Mouse (Mus musculus) kidney, embryonic 15.5 days (tissue): ENCODE data around the gene D5Ertd579e. TPM values are rescaled to one million over a fixed set of nuclear protein-coding genes. Genes with fewer than 3 reads are reported as not detected.

Source experiments
- ATAC-seq: fragments of 200-750 bp; cut with Nextera tagmentation; replicated peaks from 2 replicates; pipeline ENCODE4 v1.8.0; 2017; ENCODE audit warnings: moderate TSS enrichment; ENCODE audit not compliant: low FRiP score
- H3K27ac ChIP-seq: fragments of 300-500 bp; sonication (generic); 2 replicates; pipeline ENCODE4 v1.5.1; 2015; ENCODE audit warnings: mild to moderate bottlenecking, inconsistent platforms
- H3K27me3 ChIP-seq: fragments of 300-500 bp; sonication (generic); 2 replicates; pipeline ENCODE4 v1.6.1; 2015; ENCODE audit warnings: inconsistent platforms
- H3K36me3 ChIP-seq: fragments of 300-500 bp; sonication (generic); 2 replicates; pipeline ENCODE4 v1.6.1; 2015; ENCODE audit warnings: inconsistent platforms
- H3K4me1 ChIP-seq: fragments of 300-500 bp; sonication (generic); 2 replicates; pipeline ENCODE4 v1.6.1; 2015; ENCODE audit warnings: inconsistent platforms
- H3K4me2 ChIP-seq: fragments of 300-500 bp; sonication (generic); 2 replicates; pipeline ENCODE4 v1.6.1; 2015; ENCODE audit warnings: moderate library complexity, mild to moderate bottlenecking, inconsistent platforms
- H3K4me3 ChIP-seq: fragments of 300-500 bp; sonication (generic); replicated peaks from 2 replicates; pipeline ENCODE4 v1.5.1; 2015; ENCODE audit warnings: mild to moderate bottlenecking, inconsistent platforms
- H3K9ac ChIP-seq: fragments of 300-500 bp; sonication (generic); 2 replicates; pipeline ENCODE4 v1.6.1; 2015; ENCODE audit warnings: mild to moderate bottlenecking, inconsistent platforms
- H3K9me3 ChIP-seq: fragments of 300-500 bp; sonication (generic); replicated peaks from 2 replicates; pipeline ENCODE4 v1.6.1; 2016; ENCODE audit warnings: inconsistent platforms
- WGBS: fragments of 180-500 bp; shearing (Covaris S2); methylation state at CpG from one replicate; pipeline ENCODE4 v1.1.7; 2015; ENCODE audit warnings: mixed read lengths; 5-methylcytosine and 5-hydroxymethylcytosine counted together
- polyA plus RNA-seq: library from polyadenylated mRNA; unstranded; fragments of >200 nt; fragmentation: Nextera tagmentation; extraction: Ambion mirVana; gene quantifications from 2 replicates; pipeline ENCODE4 v1.2.1, GENCODE M21; 2015

Gene D5Ertd579e
- polyA plus RNA-seq, 1 experiment from 2014 or later: 21.6 TPM

GRCm38 (mm10) chr5:36559106-36559505 is 136.7 kb downstream of the D5Ertd579e start:
- Histone ChIP-seq H3K27ac (peak overlapping the region; percentile 94), H3K4me2 (no peak overlapping the region), H3K4me1 (peaks cover 50% of the 10 kb centered on the region), H3K9me3 (no peaks in the 10 kb centered on the region), H3K36me3 (no peaks in the 10 kb centered on the region), H3K4me3 (no peak overlapping the region), H3K9ac (no peak overlapping the region), H3K27me3 (no peaks in the 10 kb centered on the region)
- WGBS: 79% methylated on average over 5 of the region's 5 CpGs
- ATAC-seq: no peak

- WGBS: 74% methylated on average over 2 of the region's 2 CpGs
- Histone ChIP-seq H3K4me1 (peaks cover 55% of the 10 kb centered on the region), H3K9me3 (no peaks in the 10 kb centered on the region), H3K4me3 (no peak overlapping the region), H3K9ac (no peak overlapping the region), H3K27ac (peak overlapping the region; percentile 94), H3K36me3 (no peaks in the 10 kb centered on the region), H3K27me3 (no peaks in the 10 kb centered on the region), H3K4me2 (no peak overlapping the region)
- no peak for ATAC-seq
These were observed 137.3 kb downstream of the D5Ertd579e start for GRCm38 (mm10) chr5:36558526-36558925.

DNA sequence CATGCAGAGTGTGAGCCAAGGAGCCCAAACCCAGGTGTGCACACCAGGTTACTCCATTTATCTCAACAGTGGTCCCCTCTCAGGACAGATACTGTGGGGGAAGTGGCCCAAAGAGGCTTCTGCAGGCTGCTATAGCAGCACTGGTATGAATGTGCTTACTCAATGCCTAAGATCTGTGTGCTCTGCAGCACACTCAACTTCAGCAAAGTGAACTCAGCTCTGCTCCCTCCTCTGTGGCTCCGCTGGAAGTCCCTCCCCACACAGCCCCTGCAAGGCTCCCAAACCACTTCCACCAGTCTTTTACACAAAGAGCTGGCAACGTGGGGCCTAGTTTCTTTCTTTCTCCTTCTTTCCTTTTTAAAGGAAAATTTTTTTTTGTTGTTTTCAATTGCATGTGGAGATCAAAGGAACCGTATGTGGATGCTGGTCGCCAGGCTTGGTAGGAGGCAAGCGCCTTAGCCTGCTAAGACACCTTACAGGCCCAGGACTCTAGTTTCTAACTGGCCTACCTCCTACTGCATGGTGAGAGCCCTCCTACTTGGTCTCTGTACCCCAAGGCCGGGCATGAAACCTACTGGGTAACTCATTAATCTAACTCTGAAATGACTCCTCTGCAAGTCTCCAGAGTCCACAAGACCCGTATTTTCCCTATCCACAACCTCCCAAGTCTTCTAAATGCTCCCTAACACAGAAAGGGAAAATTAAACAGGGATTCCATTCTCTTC is 138.1 kb downstream of the D5Ertd579e start:
- no peak overlapping the region for H3K4me3 ChIP-seq
- WGBS: 45% methylated on average over 7 of the region's 7 CpGs
- H3K9ac ChIP-seq: no peak overlapping the region
- H3K27ac ChIP-seq: peak overlapping the region; percentile 94
- H3K9me3 ChIP-seq: no peaks in the 10 kb centered on the region
- H3K4me1 ChIP-seq: peaks cover 60% of the 10 kb centered on the region
- no peaks in the 10 kb centered on the region for H3K36me3 ChIP-seq
- H3K4me2 ChIP-seq: no peak overlapping the region
- H3K27me3 ChIP-seq: no peaks in the 10 kb centered on the region
- ATAC-seq: peak; percentile 82

DNA sequence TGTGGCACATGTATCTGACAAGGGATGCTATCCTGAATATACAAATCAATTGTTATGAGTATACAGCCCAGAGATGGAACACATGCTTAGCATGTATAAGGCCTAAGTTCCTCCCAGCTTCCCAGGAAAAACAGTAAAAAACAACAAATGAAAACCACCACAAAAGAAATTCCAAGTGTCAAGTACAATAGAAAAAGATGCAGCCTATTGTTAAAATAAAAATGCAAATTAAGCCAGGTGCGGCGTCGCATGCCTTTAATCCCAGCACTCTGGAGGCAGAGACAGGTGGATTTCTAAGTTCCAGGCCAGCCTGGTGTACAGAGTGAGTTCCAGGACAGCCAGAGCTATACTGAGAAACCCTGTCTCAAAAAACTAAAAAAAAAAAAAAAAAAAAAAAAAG is 138.9 kb downstream of the D5Ertd579e start:
- Histone ChIP-seq H3K4me1 (peaks cover 61% of the 10 kb centered on the region), H3K4me3 (no peak overlapping the region), H3K4me2 (no peak overlapping the region), H3K27ac (peak overlapping the region; percentile 94), H3K36me3 (no peaks in the 10 kb centered on the region), H3K9me3 (no peaks in the 10 kb centered on the region), H3K9ac (no peak overlapping the region), H3K27me3 (no peaks in the 10 kb centered on the region)
- ATAC-seq: no peak
- WGBS: 81% methylated on average over 3 of the region's 3 CpGs

DNA sequence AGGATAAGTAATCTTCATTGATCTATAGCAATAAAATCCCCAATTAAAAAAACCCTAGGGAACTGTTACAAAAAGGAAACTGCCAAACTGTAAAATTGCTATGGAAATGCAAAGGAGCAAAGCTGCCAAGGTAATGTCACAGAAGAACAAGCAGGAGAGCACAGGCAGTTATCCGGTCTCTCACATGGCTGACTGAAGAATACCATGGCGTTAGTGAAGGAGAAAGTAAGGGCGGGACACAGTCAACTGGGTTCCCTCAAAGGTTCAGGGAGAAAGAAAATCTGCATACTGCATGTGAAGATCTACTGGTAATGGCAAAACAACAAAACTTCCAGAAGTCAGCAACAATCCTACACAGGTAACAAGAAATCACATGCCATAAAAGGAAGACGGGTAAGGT is 139.5 kb downstream of the D5Ertd579e start:
- WGBS: 42% methylated on average over 4 of the region's 4 CpGs
- no peak for ATAC-seq

DNA sequence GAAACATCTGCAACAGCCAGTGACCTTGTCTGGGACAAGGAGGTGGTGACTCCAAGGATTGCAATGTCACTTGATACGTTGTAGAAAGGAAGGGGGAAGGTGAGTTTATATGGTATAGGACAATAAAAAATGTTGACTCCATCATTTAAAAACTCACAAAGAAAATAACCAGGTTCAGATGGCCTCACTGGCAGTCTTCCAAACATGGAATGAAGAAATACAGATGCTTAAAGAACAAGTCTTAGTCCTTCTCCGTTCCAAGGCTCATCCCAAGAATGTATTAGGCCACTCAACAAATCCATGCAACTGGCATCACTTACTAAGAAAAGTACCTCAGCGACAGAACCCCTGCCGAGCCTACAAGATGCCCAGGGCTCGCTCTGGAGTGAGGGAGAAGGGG is 141.3 kb downstream of the D5Ertd579e start:
- H3K9ac ChIP-seq: no peak overlapping the region
- H3K27ac ChIP-seq: peak overlapping the region; percentile 37; the same call in 1 of the 2 replicates
- no peak overlapping the region for H3K4me2 ChIP-seq
- WGBS: 57% methylated on average over 5 of the region's 5 CpGs
- no peak overlapping the region for H3K4me3 ChIP-seq
- H3K27me3 ChIP-seq: no peaks in the 10 kb centered on the region
- H3K9me3 ChIP-seq: no peaks in the 10 kb centered on the region
- no peaks in the 10 kb centered on the region for H3K36me3 ChIP-seq
- ATAC-seq: no peak
- H3K4me1 ChIP-seq: peaks cover 52% of the 10 kb centered on the region

More for the DNA sequence above, 139.5 kb downstream of the D5Ertd579e start:
- no peaks in the 10 kb centered on the region for H3K27me3 ChIP-seq
- H3K36me3 ChIP-seq: no peaks in the 10 kb centered on the region
- H3K27ac ChIP-seq: peak overlapping the region; percentile 94
- no peak overlapping the region for H3K9ac ChIP-seq
- no peaks in the 10 kb centered on the region for H3K9me3 ChIP-seq
- peaks cover 61% of the 10 kb centered on the region for H3K4me1 ChIP-seq
- H3K4me2 ChIP-seq: no peak overlapping the region
- no peak overlapping the region for H3K4me3 ChIP-seq

DNA sequence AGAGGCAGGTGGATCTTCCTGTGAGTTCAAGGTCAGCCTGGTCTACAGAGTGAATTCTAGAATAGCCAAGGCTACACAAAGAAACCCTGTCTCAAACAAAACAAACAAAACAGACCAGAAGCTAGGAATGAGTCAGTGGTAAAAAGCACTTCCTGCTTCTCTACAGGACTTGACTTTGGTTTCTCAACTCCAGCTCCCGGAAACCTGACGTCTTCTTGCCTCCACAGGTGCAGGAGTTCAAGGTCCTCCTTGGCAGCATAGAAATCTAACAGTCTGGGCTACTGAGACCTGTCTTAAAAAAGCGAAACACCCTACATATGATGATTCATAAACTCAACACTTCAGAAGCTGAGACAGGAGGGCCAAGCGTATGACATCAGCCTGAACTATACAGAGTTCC is 141.9 kb downstream of the D5Ertd579e start:
- Histone ChIP-seq H3K4me2 (no peak overlapping the region), H3K9ac (no peak overlapping the region), H3K36me3 (no peaks in the 10 kb centered on the region), H3K27me3 (no peaks in the 10 kb centered on the region), H3K4me3 (no peak overlapping the region), H3K9me3 (no peaks in the 10 kb centered on the region), H3K27ac (peak overlapping the region; percentile 37; the same call in 1 of the 2 replicates), H3K4me1 (peaks cover 48% of the 10 kb centered on the region)
- 58% methylated on average over 4 of the region's 4 CpGs for WGBS
- no peak for ATAC-seq

DNA sequence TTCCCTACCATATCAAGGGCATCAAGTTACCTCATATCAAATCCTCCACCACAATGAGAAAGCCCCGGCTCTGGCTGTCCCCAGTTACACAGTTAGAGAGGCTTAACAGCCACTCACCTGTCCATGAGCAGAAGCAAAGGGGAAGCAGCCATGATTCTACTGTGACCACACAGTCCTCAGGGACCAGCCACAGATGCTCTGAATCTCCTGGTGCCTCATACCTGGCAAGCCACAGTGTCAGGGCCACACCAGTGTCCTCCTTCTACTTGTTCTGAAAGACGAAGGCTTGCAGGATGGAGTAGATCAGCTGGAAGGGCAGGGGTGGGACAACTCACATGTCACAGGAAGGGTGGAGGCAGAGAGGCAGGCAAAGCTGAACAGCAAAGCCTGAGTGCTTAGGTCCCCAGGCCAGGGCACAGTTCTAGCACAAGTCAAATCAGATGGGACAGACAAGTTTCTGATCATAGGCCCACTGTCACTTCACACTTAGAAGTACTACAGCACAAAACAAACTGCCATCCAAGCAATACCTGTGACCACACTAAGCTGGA is 142.7 kb downstream of the D5Ertd579e start:
- Histone ChIP-seq H3K36me3 (no peaks in the 10 kb centered on the region), H3K27me3 (no peaks in the 10 kb centered on the region), H3K9me3 (no peaks in the 10 kb centered on the region), H3K4me1 (peaks cover 43% of the 10 kb centered on the region), H3K4me3 (no peak overlapping the region), H3K4me2 (no peak overlapping the region), H3K27ac (no peak overlapping the region), H3K9ac (no peak overlapping the region)
- no peak for ATAC-seq
- 66% methylated on average over 2 of the region's 2 CpGs for WGBS

- no peak overlapping the region for H3K9ac ChIP-seq
- H3K4me2 ChIP-seq: no peak overlapping the region
- H3K27me3 ChIP-seq: no peaks in the 10 kb centered on the region
- no peaks in the 10 kb centered on the region for H3K9me3 ChIP-seq
- H3K36me3 ChIP-seq: no peaks in the 10 kb centered on the region
- no peak overlapping the region for H3K4me3 ChIP-seq
- WGBS: 94% methylated on average over 4 of the region's 4 CpGs
- H3K4me1 ChIP-seq: peaks cover 36% of the 10 kb centered on the region
- no peak overlapping the region for H3K27ac ChIP-seq
- ATAC-seq: no peak
These were observed 143.4 kb downstream of the D5Ertd579e start for GRCm38 (mm10) chr5:36552391-36552790.

Other genes starting within 250 kb of the D5Ertd579e start
- 56.0 and 56.1 TPM in 2 replicates for gene Grpel1, start 231.0 kb downstream of the D5Ertd579e start, polyA plus RNA-seq
- gene Tada2b, start 211.7 kb downstream of the D5Ertd579e start, polyA plus RNA-seq: 1.8 and 2.1 TPM in 2 replicates
- 0.66 and 0.90 TPM in 2 replicates for gene Ccdc96, start 211.4 kb downstream of the D5Ertd579e start, polyA plus RNA-seq
- gene Tbc1d14, start 102.7 kb downstream of the D5Ertd579e start, polyA plus RNA-seq: 45.2 and 46.2 TPM in 2 replicates
- gene Bloc1s4, start 52.6 kb upstream of the D5Ertd579e start, polyA plus RNA-seq: 25.6 and 26.7 TPM in 2 replicates
- 474 and 520 TPM in 2 replicates for gene Mrfap1, start 100.7 kb upstream of the D5Ertd579e start, polyA plus RNA-seq
- gene Man2b2, start 134.6 kb upstream of the D5Ertd579e start, polyA plus RNA-seq: 12.2 and 12.9 TPM in 2 replicates
- gene Ppp2r2c, start 172.5 kb upstream of the D5Ertd579e start, polyA plus RNA-seq: 0.13 and 0.61 TPM in 2 replicates